Comparison of ENCODE assay signal across 11 mouse cellular contexts in the genomic region with DNA sequence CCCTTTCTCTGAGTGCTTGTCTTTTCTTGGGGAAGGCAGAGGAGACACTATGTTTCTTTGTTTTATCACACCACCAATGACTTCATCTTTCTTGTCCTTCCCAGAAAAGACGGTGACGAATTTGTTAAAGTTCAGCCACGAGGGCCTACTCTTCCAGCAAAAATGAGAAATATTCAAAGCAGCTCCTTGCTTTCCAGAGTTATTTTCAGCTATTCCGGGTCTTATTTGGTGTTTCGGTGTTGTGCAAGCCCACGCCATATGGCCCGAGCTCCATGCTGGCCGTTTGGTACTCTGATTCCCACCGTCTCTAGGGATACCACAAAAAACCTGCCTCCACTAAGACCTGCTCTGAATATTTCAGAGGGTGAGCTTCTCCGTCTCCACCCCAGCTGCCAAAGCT. TPM values are rescaled to one million over a fixed set of nuclear protein-coding genes. Genes with fewer than 3 reads are reported as not detected.
DNase-seq lines count a peak whose midpoint lies in the region; ATAC-seq and TF ChIP-seq lines count a peak whose summit lies in the region.
"Had no signal": no experiment of that assay in that cellular context is flagged by ENCODE, and none has a peak within 500 bp of the region (broad histone marks: within the 10 kb centered on the region; RNA-seq: fewer than 3 reads in every experiment).

No protein-coding gene starts in this region.

- H3K9ac ChIP-seq in forebrain, postnatal 0 days, result no peak overlapping the region
- H3K9ac ChIP-seq in forebrain, embryonic 14.5 days (ENCODE audit: low read length), result no peak overlapping the region
- no peak overlapping the region for H3K9ac ChIP-seq in midbrain, embryonic 13.5 days (replicated peaks)
- no peak overlapping the region for H3K9ac ChIP-seq in midbrain, embryonic 15.5 days
- H3K9ac ChIP-seq in heart, embryonic 14.5 days (ENCODE audit: low read length), result no peak overlapping the region
- H3K9ac ChIP-seq: forebrain, embryonic 12.5 days; liver, embryonic 15.5 days had no signal

- no peak for DNase-seq in forebrain, postnatal 0 days
- DNase-seq in forebrain, embryonic 14.5 days (ENCODE audit: low spot score), result no peak
- DNase-seq in skeletal muscle tissue, adult 2 months (ENCODE audit: low read depth, low spot score), result peak; percentile 19
- DNase-seq in adrenal gland, adult 18-20 months (ENCODE audit: low spot score in 2 of 2), result no peak
- DNase-seq in thymus, postnatal 10 days (ENCODE audit: low spot score in 2 of 2), result no peak

- H3K27ac ChIP-seq in forebrain, postnatal 0 days (ENCODE audit: low read depth, low read length), result no peak overlapping the region
- H3K27ac ChIP-seq in forebrain, embryonic 14.5 days (ENCODE audit: low read depth, low read length), result no peak overlapping the region
- 0 out of 2 replicates have a peak overlapping the region, but pooled peaks have one; percentile 14 for H3K27ac ChIP-seq in midbrain, embryonic 13.5 days
- no peak overlapping the region for H3K27ac ChIP-seq in midbrain, embryonic 15.5 days
- peak overlapping the region; percentile 19 to 37; a peak in 1 of 4 replicates for H3K27ac ChIP-seq in heart, embryonic 14.5 days (replicated peaks in 1 of 2; ENCODE audit: control insufficient read depth in 1 of 2, insufficient read depth in 1 of 2, low read depth in 2 of 2, low read length in 2 of 2)
- H3K27ac ChIP-seq: forebrain, embryonic 12.5 days; liver, embryonic 15.5 days had no signal

- H3K4me3 ChIP-seq in forebrain, postnatal 0 days (ENCODE audit: low read depth, low read length), result no peak overlapping the region
- no peak overlapping the region for H3K4me3 ChIP-seq in forebrain, embryonic 14.5 days (ENCODE audit: low read depth, low read length)
- no peak overlapping the region for H3K4me3 ChIP-seq in midbrain, embryonic 13.5 days (replicated peaks)
- no peak overlapping the region for H3K4me3 ChIP-seq in midbrain, embryonic 15.5 days
- no peak overlapping the region for H3K4me3 ChIP-seq in heart, embryonic 14.5 days (ENCODE audit: control insufficient read depth in 1 of 2, insufficient read depth in 1 of 2, low read depth in 1 of 2, low read length in 2 of 2)
- H3K4me3 ChIP-seq: forebrain, embryonic 12.5 days; liver, embryonic 15.5 days; myocyte had no signal

- H3K9me3 ChIP-seq in forebrain, postnatal 0 days (ENCODE audit: low read length), result no peaks in the 10 kb centered on the region
- no peaks in the 10 kb centered on the region for H3K9me3 ChIP-seq in forebrain, embryonic 14.5 days (replicated peaks; ENCODE audit: control insufficient read depth, low read length)
- H3K9me3 ChIP-seq in midbrain, embryonic 13.5 days, result no peaks in the 10 kb centered on the region
- H3K9me3 ChIP-seq in midbrain, embryonic 15.5 days, result no peaks in the 10 kb centered on the region
- no peaks in the 10 kb centered on the region for H3K9me3 ChIP-seq in heart, embryonic 14.5 days (ENCODE audit: control insufficient read depth, low read length)
- H3K9me3 ChIP-seq: forebrain, embryonic 12.5 days; liver, embryonic 15.5 days had no signal

- WGBS in forebrain, postnatal 0 days, result 34% methylated on average over 10 of the region's 10 CpGs
- 61% methylated on average over 10 of the region's 10 CpGs for WGBS in forebrain, embryonic 14.5 days
- WGBS in midbrain, embryonic 13.5 days, result 60% methylated on average over 10 of the region's 10 CpGs
- 54% methylated on average over 10 of the region's 10 CpGs for WGBS in midbrain, embryonic 15.5 days
- WGBS in heart, embryonic 14.5 days, result 64% methylated on average over 10 of the region's 10 CpGs

- TF ChIP-seq CTCF in forebrain, postnatal 0 days (IDR thresholded peaks at IDR 0.05; ENCODE audit: low read depth), result no peak

- no peaks in the 10 kb centered on the region for H3K4me1 ChIP-seq in forebrain, postnatal 0 days (ENCODE audit: insufficient read depth)
- H3K4me1 ChIP-seq in forebrain, embryonic 14.5 days (ENCODE audit: control insufficient read depth, insufficient read depth, low read length), result peaks cover 12% of the 10 kb centered on the region; the same call in 1 of the 2 replicates
- H3K4me1 ChIP-seq in midbrain, embryonic 13.5 days (replicated peaks), result peaks cover 34% of the 10 kb centered on the region
- H3K4me1 ChIP-seq in midbrain, embryonic 15.5 days, result peaks cover 18% of the 10 kb centered on the region
- peaks cover 10 to 15% of the 10 kb centered on the region in 2 experiments for H3K4me1 ChIP-seq in heart, embryonic 14.5 days (ENCODE audit: control insufficient read depth in 2 of 2, insufficient read depth in 2 of 2, low read length in 2 of 2)
- H3K4me1 ChIP-seq: liver, embryonic 15.5 days had no signal

- no peak overlapping the region for H3K4me2 ChIP-seq in forebrain, postnatal 0 days (ENCODE audit: low read depth)
- no peak overlapping the region for H3K4me2 ChIP-seq in forebrain, embryonic 14.5 days (ENCODE audit: low read length)
- H3K4me2 ChIP-seq in midbrain, embryonic 13.5 days (replicated peaks), result no peak overlapping the region
- H3K4me2 ChIP-seq in midbrain, embryonic 15.5 days, result no peak overlapping the region
- H3K4me2 ChIP-seq in heart, embryonic 14.5 days (ENCODE audit: low read length), result no peak overlapping the region
- H3K4me2 ChIP-seq: forebrain, embryonic 12.5 days; liver, embryonic 15.5 days had no signal

- ATAC-seq in forebrain, postnatal 0 days, result peak; percentile 26; the same call in 1 of the 2 replicates
- ATAC-seq in forebrain, embryonic 14.5 days, result no peak
- no peak for ATAC-seq in midbrain, embryonic 13.5 days
- ATAC-seq in midbrain, embryonic 15.5 days (replicated peaks), result no peak
- ATAC-seq in heart, embryonic 14.5 days (ENCODE audit: insufficient number of reproducible peaks, insufficient read depth, low FRiP score, low read depth), result no peak

- no peaks in the 10 kb centered on the region for H3K36me3 ChIP-seq in forebrain, postnatal 0 days (ENCODE audit: insufficient read depth)
- no peaks in the 10 kb centered on the region for H3K36me3 ChIP-seq in forebrain, embryonic 14.5 days (ENCODE audit: control insufficient read depth, insufficient read depth, low read length)
- no peaks in the 10 kb centered on the region for H3K36me3 ChIP-seq in midbrain, embryonic 13.5 days
- no peaks in the 10 kb centered on the region for H3K36me3 ChIP-seq in midbrain, embryonic 15.5 days (replicated peaks)
- no peaks in the 10 kb centered on the region for H3K36me3 ChIP-seq in heart, embryonic 14.5 days (ENCODE audit: control insufficient read depth, insufficient read depth, low read length)
- H3K36me3 ChIP-seq: forebrain, embryonic 12.5 days; liver, embryonic 15.5 days had no signal

- no peaks in the 10 kb centered on the region for H3K27me3 ChIP-seq in forebrain, postnatal 0 days (ENCODE audit: insufficient read depth, low read length)
- no peaks in the 10 kb centered on the region for H3K27me3 ChIP-seq in forebrain, embryonic 14.5 days (replicated peaks; ENCODE audit: control insufficient read depth, insufficient read depth, low read length)
- H3K27me3 ChIP-seq in midbrain, embryonic 13.5 days, result no peaks in the 10 kb centered on the region
- no peaks in the 10 kb centered on the region for H3K27me3 ChIP-seq in midbrain, embryonic 15.5 days (replicated peaks)
- peaks cover 6% of the 10 kb centered on the region; the same call in 1 of the 2 replicates for H3K27me3 ChIP-seq in heart, embryonic 14.5 days (ENCODE audit: control insufficient read depth, insufficient read depth, low read length)
- H3K27me3 ChIP-seq: forebrain, embryonic 12.5 days had no signal

RNA-seq across cellular contexts. Expression of a gene that starts 32.7 kb away (rescaled TPM):
- total RNA-seq in forebrain, postnatal 0 days (2014; rRNA removed), result 28.3 and 36.1 TPM in 2 replicates
- 24.9 and 30.8 TPM in 2 replicates for polyA plus RNA-seq in forebrain, postnatal 0 days (2015; fragmentation: Nextera tagmentation; extraction: Ambion mirVana)
- 10.9 and 15.6 TPM in 2 replicates for polyA plus RNA-seq in forebrain, embryonic 14.5 days (2014; fragmentation: Nextera tagmentation; extraction: Ambion mirVana)
- polyA plus RNA-seq in midbrain, embryonic 13.5 days (2015; fragmentation: Nextera tagmentation; extraction: Ambion mirVana), result 8.2 and 9.5 TPM in 2 replicates
- 28.0 and 29.8 TPM in 2 replicates for polyA plus RNA-seq in midbrain, embryonic 15.5 days (2015; fragmentation: Nextera tagmentation; extraction: Ambion mirVana)
- 0.28 TPM in 1 of 2 replicates, not detected in the other for polyA plus RNA-seq in heart, embryonic 14.5 days (2014; fragmentation: Nextera tagmentation; extraction: Ambion mirVana)
- total RNA-seq in adrenal gland, adult 18-20 months (2021), result under 1 TPM; 0.53 to 0.54 TPM
- polyA plus RNA-seq: myocyte had no signal

Comparison
In these comparisons a context has a peak if more than half of its experiments do, and no peak if none do; other contexts are left out.
1. H3K27ac ChIP-seq: peak in midbrain, embryonic 13.5 days (single experiment) and heart, embryonic 14.5 days (2 of 2); none in forebrain, postnatal 0 days (single experiment), forebrain, embryonic 14.5 days (single experiment) and midbrain, embryonic 15.5 days (single experiment).